Mouse (Mus musculus) bone marrow macrophage, adult 2 months (primary cell): ENCODE measurements around the gene Obsl1.

Experiments used
- CTCF ChIP-seq: IDR thresholded peaks from 2 replicates; pipeline ENCODE4 v1.5.1; 2012; ENCODE audit warnings: low read depth, mild to moderate bottlenecking, low read length, moderate library complexity
- POLR2A ChIP-seq: IDR thresholded peaks from 2 replicates; pipeline ENCODE4 v1.6.1; 2012; ENCODE audit warnings: mild to moderate bottlenecking, low read depth, low read length, borderline replicate concordance

GRCm38 (mm10) chr1:75507006-75507405, 754 bp upstream of the Obsl1 start, which contains the start of gene Inha:
- TF ChIP-seq CTCF: no peak
- no peak for TF ChIP-seq POLR2A
